Mouse (Mus musculus) midbrain, embryonic 10.5 days (tissue): ENCODE measurements around the gene Ptpra. TPM values are rescaled to one million over a fixed set of nuclear protein-coding genes. Genes with fewer than 3 reads are reported as not detected.
"Not testable (repeated sequence)": the region's sequence is repeated elsewhere in the genome, so short reads cannot be mapped to it uniquely, and the experiment has no call there.

Experiments
- DNase-seq: peaks from one replicate; pipeline ENCODE4 v3.0.0-alpha.2; 2017; ENCODE audit warnings: low spot score
- H3K27ac ChIP-seq: fragments of 300-500 bp; sonication (generic); replicated peaks from 2 replicates; pipeline ENCODE4 v1.5.1; 2016; ENCODE audit warnings: mild to moderate bottlenecking
- H3K27me3 ChIP-seq: fragments of 300-500 bp; sonication (generic); 2 replicates; pipeline ENCODE4 v1.6.1; 2016; ENCODE audit warnings: low read depth, mild to moderate bottlenecking; ENCODE audit not compliant: poor library complexity, severe bottlenecking
- H3K36me3 ChIP-seq: fragments of 300-500 bp; sonication (generic); 2 replicates; pipeline ENCODE4 v1.6.1; 2016; ENCODE audit warnings: mild to moderate bottlenecking, moderate library complexity
- H3K4me1 ChIP-seq: fragments of 300-500 bp; sonication (generic); 2 replicates; pipeline ENCODE4 v1.6.1; 2016
- H3K4me3 ChIP-seq: fragments of 300-500 bp; sonication (generic); 2 replicates; pipeline ENCODE4 v1.5.1; 2016; ENCODE audit warnings: mild to moderate bottlenecking, moderate library complexity
- H3K9me3 ChIP-seq: fragments of 300-500 bp; sonication (generic); replicated peaks from 2 replicates; pipeline ENCODE4 v1.6.1; 2016; ENCODE audit warnings: mild to moderate bottlenecking
- WGBS: fragments of 180-500 bp; shearing (Covaris S2); methylation state at CpG from one replicate; pipeline ENCODE4 v1.1.7; 2016; 5-methylcytosine and 5-hydroxymethylcytosine counted together
- polyA plus RNA-seq: library from polyadenylated mRNA; unstranded; fragments of >200 nt; fragmentation: Nextera tagmentation; extraction: Ambion mirVana; gene quantifications from 2 replicates; pipeline ENCODE4 v1.2.1, GENCODE M21; 2016

Gene Ptpra
- polyA plus RNA-seq, 1 experiment from 2014 or later, result 88.2 TPM

GRCm38 (mm10) chr2:130575873-130576272, 125.8 kb downstream of the Ptpra start, which contains the start of gene Oxt:
TSS of gene Oxt (plus strand) at chr2:130576173.
- H3K4me1 ChIP-seq, result peaks cover 31% of the 10 kb centered on the region
- 42% methylated on average over 9 of the region's 9 CpGs for whole genome bisulfite sequencing
- peak within 1 kb of the TSS; percentile 44 for H3K4me3 ChIP-seq
- DNase-seq, result no peak
- no peaks in the 10 kb centered on the region for H3K9me3 ChIP-seq
- H3K27ac ChIP-seq, result 0 out of 2 replicates have a peak within 1 kb of the TSS, but pooled peaks have one; percentile 9
- no peaks in the 10 kb centered on the region for H3K36me3 ChIP-seq
- H3K27me3 ChIP-seq, result peaks cover 78% of the 10 kb centered on the region

GRCm38 (mm10) chr2:130576564-130576963, 126.5 kb downstream of the Ptpra start:
- not testable (repeated sequence) for H3K36me3 ChIP-seq, H3K9me3 ChIP-seq
- Histone ChIP-seq H3K4me3 (peak overlapping the region; percentile 44), H3K27me3 (peaks cover 85% of the 10 kb centered on the region), H3K4me1 (peaks cover 34% of the 10 kb centered on the region), H3K27ac (0 out of 2 replicates have a peak overlapping the region, but pooled peaks have one; percentile 9)
- under 1% methylated on average over 32 of the region's 32 CpGs for WGBS
- DNase-seq, result peak; percentile 34

DNA sequence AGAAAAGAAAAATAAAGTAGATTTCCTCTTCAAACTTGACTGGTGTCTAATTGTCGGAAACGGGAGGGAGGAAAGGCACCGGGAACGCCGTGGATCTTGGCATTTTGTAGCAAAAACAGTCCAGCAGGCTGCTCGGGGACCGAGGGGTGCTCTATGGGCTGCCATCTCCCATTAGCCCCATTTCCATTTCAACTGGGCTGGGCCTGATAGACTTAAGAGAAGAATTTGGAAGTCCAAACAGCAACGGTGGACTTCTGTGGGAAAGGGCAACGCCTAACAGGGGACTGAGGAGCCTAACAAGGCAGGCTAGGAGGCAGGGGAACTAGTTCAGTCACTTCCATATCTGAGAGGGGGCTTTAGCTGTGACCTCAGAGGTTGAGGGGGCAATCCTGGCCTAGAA, 126.9 kb downstream of the Ptpra start:
- Histone ChIP-seq H3K27me3 (peaks cover 89% of the 10 kb centered on the region), H3K36me3 (no peaks in the 10 kb centered on the region), H3K27ac (no peak overlapping the region), H3K4me1 (peaks cover 34% of the 10 kb centered on the region), H3K4me3 (peak overlapping the region; percentile 44), H3K9me3 (no peaks in the 10 kb centered on the region)
- WGBS, result 4% methylated on average over 9 of the region's 9 CpGs
- peak; percentile 35 for DNase-seq

DNA sequence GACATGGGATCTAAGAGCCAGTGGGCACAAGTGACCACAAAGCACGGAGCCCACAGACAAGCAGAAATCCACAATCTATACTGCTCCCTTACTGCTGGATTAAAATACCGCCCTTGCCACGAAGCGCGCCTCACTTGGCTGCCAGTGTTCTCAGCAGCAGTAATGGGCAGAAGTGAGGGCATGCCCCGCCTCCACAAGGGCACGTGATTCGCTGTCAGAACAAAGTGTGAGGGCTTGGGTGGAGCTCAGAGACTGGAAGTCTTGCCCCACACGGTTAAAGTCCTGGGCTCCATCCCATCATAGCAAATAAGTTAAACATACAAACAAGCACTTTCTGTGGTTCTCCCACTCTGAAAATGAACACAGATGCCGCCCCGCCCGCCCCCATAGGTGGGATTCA, 127.6 kb downstream of the Ptpra start:
- H3K4me3 ChIP-seq, result peak overlapping the region; percentile 44; the same call in 1 of the 2 replicates

GRCm38 (mm10) chr2:130578148-130578547, 128.1 kb downstream of the Ptpra start:
- Histone ChIP-seq H3K4me1 (peaks cover 34% of the 10 kb centered on the region), H3K36me3 (no peaks in the 10 kb centered on the region), H3K9me3 (no peaks in the 10 kb centered on the region), H3K27me3 (peaks cover 99% of the 10 kb centered on the region), H3K27ac (no peak overlapping the region), H3K4me3 (no peak overlapping the region)
- WGBS, result 10% methylated on average over 11 of the region's 11 CpGs
- peak; percentile 71 for DNase-seq

More for the DNA sequence above, 127.6 kb downstream of the Ptpra start:
- Histone ChIP-seq H3K27ac (no peak overlapping the region), H3K27me3 (peaks cover 95% of the 10 kb centered on the region), H3K36me3 (no peaks in the 10 kb centered on the region), H3K9me3 (no peaks in the 10 kb centered on the region), H3K4me1 (peaks cover 34% of the 10 kb centered on the region)
- WGBS, result 4% methylated on average over 12 of the region's 12 CpGs
- peak; percentile 42 for DNase-seq

GRCm38 (mm10) chr2:130579791-130580190, 129.7 kb downstream of the Ptpra start:
- WGBS, result 7% methylated on average over 8 of the region's 8 CpGs
- peaks cover 97% of the 10 kb centered on the region for H3K27me3 ChIP-seq
- no peaks in the 10 kb centered on the region for H3K36me3 ChIP-seq
- H3K27ac ChIP-seq, result no peak overlapping the region
- no peak for DNase-seq
- peaks cover 34% of the 10 kb centered on the region for H3K4me1 ChIP-seq
- no peaks in the 10 kb centered on the region for H3K9me3 ChIP-seq
- peak overlapping the region; percentile 45 for H3K4me3 ChIP-seq

GRCm38 (mm10) chr2:130581201-130581600, 131.1 kb downstream of the Ptpra start:
- 4% methylated on average over 16 of the region's 16 CpGs for WGBS
- Histone ChIP-seq H3K9me3 (no peaks in the 10 kb centered on the region), H3K4me3 (peak overlapping the region; percentile 45), H3K4me1 (peaks cover 32% of the 10 kb centered on the region), H3K27me3 (peaks cover 83% of the 10 kb centered on the region), H3K36me3 (no peaks in the 10 kb centered on the region), H3K27ac (no peak overlapping the region)
- peak; percentile 20 for DNase-seq

- DNase-seq, result no peak
- H3K4me1 ChIP-seq, result peaks cover 20% of the 10 kb centered on the region
- no peaks in the 10 kb centered on the region for H3K36me3 ChIP-seq
- peaks cover 70% of the 10 kb centered on the region for H3K27me3 ChIP-seq
- H3K27ac ChIP-seq, result no peak within 1 kb of the TSS
- WGBS, result 43% methylated on average over 10 of the region's 10 CpGs
- H3K9me3 ChIP-seq, result no peaks in the 10 kb centered on the region
- no peak within 1 kb of the TSS for H3K4me3 ChIP-seq
Observed at GRCm38 (mm10) chr2:130582552-130582951, 132.5 kb downstream of the Ptpra start, which contains the start of gene Avp. TSS of gene Avp (minus strand) at chr2:130582554.

- H3K27ac ChIP-seq, result no peak overlapping the region
- peaks cover 55% of the 10 kb centered on the region for H3K27me3 ChIP-seq
- 83% methylated on average over 10 of the region's 10 CpGs for WGBS
- H3K9me3 ChIP-seq, result no peaks in the 10 kb centered on the region
- H3K4me1 ChIP-seq, result peaks cover 17% of the 10 kb centered on the region
- H3K4me3 ChIP-seq, result no peak overlapping the region
- no peaks in the 10 kb centered on the region for H3K36me3 ChIP-seq
- DNase-seq, result no peak
Observed at GRCm38 (mm10) chr2:130583902-130584560, 134.0 kb downstream of the Ptpra start.

- H3K36me3 ChIP-seq, result peaks cover 10% of the 10 kb centered on the region
- H3K9me3 ChIP-seq, result no peaks in the 10 kb centered on the region
- WGBS, result 87% methylated on average over 6 of the region's 6 CpGs
- H3K27ac ChIP-seq, result no peak overlapping the region
- H3K27me3 ChIP-seq, result peaks cover 35% of the 10 kb centered on the region
- H3K4me1 ChIP-seq, result peaks cover 2% of the 10 kb centered on the region
- no peak for DNase-seq
- no peak overlapping the region for H3K4me3 ChIP-seq
Observed at GRCm38 (mm10) chr2:130586016-130586415, 135.9 kb downstream of the Ptpra start.

- Histone ChIP-seq H3K27me3 (peaks cover 12% of the 10 kb centered on the region), H3K36me3 (peaks cover 26% of the 10 kb centered on the region), H3K27ac (no peak overlapping the region), H3K4me3 (no peak overlapping the region), H3K4me1 (no peaks in the 10 kb centered on the region), H3K9me3 (no peaks in the 10 kb centered on the region)
- no peak for DNase-seq
- 86% methylated on average over 2 of the region's 2 CpGs for whole genome bisulfite sequencing
Observed at GRCm38 (mm10) chr2:130588373-130588772, 138.3 kb downstream of the Ptpra start.

DNA sequence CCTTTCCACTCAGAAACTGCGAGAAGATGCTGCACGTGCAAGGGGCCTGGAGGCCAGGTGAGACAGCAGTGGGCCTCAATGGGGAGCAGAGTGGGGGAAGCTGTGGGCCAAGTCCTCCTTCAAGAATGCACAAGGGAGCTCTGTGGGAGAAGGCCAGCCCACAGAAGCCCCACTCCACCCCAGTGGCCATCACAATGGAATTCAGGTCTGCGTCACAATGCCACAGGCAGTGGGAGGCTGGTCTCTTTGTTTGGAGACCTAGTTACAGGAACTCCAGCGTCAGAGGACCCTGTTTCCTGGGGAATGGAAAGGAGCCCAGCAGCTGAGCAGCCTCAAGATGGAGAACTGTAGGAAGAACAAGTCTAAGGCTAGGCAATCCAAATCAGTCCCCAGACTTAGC, 139.1 kb downstream of the Ptpra start:
- H3K27ac ChIP-seq, result no peak overlapping the region
- H3K4me1 ChIP-seq, result no peaks in the 10 kb centered on the region
- H3K9me3 ChIP-seq, result no peaks in the 10 kb centered on the region
- H3K4me3 ChIP-seq, result no peak overlapping the region
- peaks cover 4% of the 10 kb centered on the region for H3K27me3 ChIP-seq
- 65% methylated on average over 4 of the region's 4 CpGs for WGBS
- DNase-seq, result no peak
- H3K36me3 ChIP-seq, result peaks cover 32% of the 10 kb centered on the region

- H3K27me3 ChIP-seq, result no peaks in the 10 kb centered on the region
- no peak for DNase-seq
- 93% methylated on average over 2 of the region's 2 CpGs for WGBS
- no peak overlapping the region for H3K4me3 ChIP-seq
- no peak overlapping the region for H3K27ac ChIP-seq
- peaks cover 36% of the 10 kb centered on the region for H3K36me3 ChIP-seq
- H3K4me1 ChIP-seq, result no peaks in the 10 kb centered on the region
- H3K9me3 ChIP-seq, result no peaks in the 10 kb centered on the region
Observed at GRCm38 (mm10) chr2:130589761-130590160, 139.7 kb downstream of the Ptpra start.
